Mouse (Mus musculus) stomach, postnatal 0 days (tissue): Measurements from ENCODE around the gene Slc3a2.

Experiments used
- CTCF ChIP-seq: IDR thresholded peaks from 2 replicates; pipeline ENCODE4 v1.5.1; 2016; ENCODE audit warnings: antibody characterized with exemption, low read depth, mild to moderate bottlenecking, moderate library complexity
- EP300 ChIP-seq: optimal IDR thresholded peaks from 2 replicates; pipeline ENCODE3; 2016; ENCODE audit warnings: antibody characterized with exemption

- TF ChIP-seq EP300: no peak
- TF ChIP-seq CTCF: no peak
Observed at GRCm38 (mm10) chr19:8691871-8692539, 31.2 kb downstream of the Slc3a2 start.
